Mouse (Mus musculus) lung, adult 18-20 months (tissue): ENCODE measurements around the gene Pgp.
"Not testable (repeated sequence)": the region's sequence is repeated elsewhere in the genome, so short reads cannot be mapped to it uniquely, and the experiment has no call there.

Source experiments
- DNase-seq, 2 experiments: peaks; one replicate each; pipeline ENCODE4 v3.0.0; 2022; ENCODE audit warnings: mixed read lengths in 2 of 2

Gene Pgp

DNA sequence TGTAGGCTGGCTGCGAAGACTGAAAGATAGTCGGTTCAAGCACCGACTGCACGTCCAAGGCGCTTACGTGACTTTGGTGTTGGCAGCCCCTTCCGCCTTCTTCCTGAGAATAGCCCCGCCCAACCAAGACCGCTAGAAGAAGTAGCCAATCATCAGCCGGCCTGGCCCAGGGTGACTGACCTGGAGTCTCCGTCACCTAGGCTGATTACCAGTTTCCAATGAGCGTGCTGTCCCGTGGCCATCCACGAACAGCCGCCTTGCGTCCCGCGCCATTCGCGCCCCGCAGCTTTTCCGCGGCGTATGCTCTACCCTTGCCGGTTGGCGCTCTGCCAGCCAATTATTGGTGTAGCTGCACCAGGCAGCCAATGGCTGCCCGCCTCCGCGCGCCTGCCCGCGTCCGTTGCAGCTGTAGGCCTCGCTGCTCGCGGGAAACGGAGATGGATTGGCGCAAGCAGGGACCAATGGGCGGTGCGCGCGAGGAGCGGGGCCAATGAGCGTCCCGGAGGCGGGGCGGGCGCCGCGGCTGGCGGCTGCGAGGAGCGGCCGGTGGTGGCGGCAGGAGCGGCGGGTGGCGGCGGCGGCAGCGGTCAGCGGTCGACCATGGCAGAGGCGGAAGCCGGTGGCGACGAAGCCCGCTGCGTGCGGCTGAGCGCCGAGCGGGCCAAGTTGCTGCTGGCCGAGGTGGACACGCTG, at the start of gene Pgp, which contains the start of gene E4f1:
TSS of gene Pgp (plus strand) at position 483 of the 693 bp plus-strand sequence.
TSS of gene E4f1 (minus strand) at position 404 of the 693 bp plus-strand sequence.
- peak; percentile 98 to 99 for DNase-seq

GRCm38 (mm10) chr17:24423114-24423513, 47.1 kb upstream of the Pgp start:
- DNase-seq: no peak

GRCm38 (mm10) chr17:24424489-24424888, 45.7 kb upstream of the Pgp start:
- no peak for DNase-seq

DNA sequence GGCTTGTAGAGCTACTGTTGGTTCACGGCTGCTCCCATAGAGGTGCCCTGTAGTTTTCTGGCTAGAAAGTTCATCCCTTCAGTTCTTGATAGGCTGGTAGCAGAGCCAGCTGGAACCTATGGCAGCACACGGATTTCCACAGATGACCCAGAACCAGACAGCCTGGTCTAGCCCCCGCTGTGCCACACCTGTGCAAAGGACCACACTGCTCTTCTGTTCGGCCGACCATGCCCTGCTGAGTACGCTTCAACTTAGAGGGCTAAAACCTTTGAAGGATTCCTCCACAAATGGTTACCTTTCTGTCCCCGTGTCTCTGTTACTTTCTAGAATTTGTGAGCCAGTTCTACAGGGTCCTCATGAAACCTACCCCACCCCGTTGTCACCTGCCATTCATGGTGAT, 44.9 kb upstream of the Pgp start:
- DNase-seq: not testable (repeated sequence)

DNA sequence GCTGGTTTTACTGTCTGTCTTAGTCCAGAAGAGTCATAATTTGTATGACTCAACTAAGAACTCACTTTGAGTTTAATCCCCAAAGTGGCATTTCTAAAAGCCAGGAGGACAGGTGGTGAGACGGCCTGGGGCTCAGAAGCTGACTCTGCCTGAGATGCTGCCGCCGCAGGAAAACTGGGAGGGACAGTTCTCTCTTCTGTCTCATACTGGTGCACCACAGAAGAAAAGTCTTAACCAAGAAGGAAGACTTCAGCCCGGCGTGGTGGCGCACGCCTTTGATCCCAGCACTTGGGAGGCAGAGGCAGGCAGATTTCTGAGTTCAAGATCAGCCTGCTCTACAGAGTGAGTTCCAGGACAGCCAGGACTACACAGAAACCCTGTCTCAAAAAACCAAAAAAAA, 44.3 kb upstream of the Pgp start:
- no peak for DNase-seq

GRCm38 (mm10) chr17:24426471-24427169, 43.6 kb upstream of the Pgp start, which contains the start of gene Eci1:
Gene Eci1 (plus strand): TSS chr17:24426641.
- DNase-seq: peak; percentile 98 to 99

DNA sequence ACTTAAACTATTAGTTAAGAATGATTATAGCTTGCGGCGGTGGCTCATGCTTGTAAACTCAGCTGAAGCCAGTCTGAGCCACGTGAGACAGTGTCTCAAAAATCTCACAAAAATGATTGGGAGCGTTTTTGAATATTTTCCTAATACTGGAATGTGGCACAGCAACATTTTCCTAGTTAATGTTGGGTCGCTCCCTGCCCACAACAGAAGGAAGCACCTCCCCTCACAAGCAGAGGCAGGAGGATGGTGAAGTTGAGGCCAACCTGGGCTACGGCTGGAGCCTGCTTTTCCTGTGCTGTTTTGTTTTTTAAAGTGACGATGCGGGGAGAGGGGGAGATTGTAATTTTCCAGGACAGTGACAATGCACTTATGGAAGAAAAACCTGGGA, 43.0 kb upstream of the Pgp start:
- DNase-seq: no peak

DNA sequence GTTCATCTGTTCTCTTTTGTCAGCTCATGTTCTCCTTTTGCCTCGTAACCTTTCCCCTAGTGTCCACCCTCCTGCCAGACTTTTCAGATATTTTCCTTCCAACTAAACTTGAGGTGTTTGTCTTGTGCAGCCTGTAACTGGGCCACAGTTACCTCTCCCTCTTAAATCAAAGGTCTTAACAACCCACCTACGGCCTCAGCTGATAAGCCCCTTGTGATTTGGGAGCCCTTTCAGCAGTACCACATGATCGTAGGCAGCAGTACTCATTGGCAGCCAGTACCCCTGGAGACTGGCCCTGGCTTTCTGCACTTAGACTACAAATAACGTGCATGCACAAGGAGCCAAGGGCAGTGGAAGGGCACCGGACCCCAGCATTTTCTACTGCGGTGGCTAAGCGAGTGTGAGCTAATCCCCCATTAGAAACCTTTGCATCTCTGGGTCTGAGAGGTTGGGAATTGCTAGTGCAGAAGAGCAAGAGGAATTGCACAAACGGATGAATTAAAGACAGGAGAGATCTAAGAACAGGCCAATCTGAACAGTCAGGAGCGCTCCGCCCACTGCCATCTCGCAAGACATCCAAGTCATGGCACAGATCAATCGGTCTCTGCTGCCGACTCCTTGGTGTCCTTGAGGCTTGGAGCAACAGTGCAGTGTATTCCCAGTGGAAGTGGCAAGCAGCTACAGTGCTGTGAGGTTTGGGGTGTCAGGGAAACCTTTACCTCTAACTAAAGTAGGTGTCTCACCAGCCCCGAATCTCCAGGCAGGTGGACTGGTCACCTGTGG, 40.8 kb upstream of the Pgp start:
- no peak for DNase-seq

DNA sequence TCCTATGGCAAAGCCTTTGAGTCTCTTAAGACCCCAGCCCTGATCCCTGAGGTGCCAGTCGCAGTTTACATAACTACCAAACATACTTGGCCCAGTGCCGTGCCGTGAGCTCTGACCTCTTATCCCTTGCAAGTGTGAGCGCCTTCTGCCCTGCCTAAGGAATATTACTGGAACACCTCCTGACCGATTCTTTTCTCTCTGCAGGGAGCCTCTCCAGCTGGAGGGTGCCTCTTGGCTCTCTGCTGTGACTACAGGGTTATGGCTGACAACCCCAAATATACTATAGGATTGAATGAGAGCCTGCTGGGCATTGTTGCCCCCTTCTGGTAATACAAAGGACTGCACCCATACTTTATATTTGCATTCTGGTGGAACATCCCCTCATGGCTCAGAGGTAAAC, 33.2 kb upstream of the Pgp start:
- no peak for DNase-seq

DNA sequence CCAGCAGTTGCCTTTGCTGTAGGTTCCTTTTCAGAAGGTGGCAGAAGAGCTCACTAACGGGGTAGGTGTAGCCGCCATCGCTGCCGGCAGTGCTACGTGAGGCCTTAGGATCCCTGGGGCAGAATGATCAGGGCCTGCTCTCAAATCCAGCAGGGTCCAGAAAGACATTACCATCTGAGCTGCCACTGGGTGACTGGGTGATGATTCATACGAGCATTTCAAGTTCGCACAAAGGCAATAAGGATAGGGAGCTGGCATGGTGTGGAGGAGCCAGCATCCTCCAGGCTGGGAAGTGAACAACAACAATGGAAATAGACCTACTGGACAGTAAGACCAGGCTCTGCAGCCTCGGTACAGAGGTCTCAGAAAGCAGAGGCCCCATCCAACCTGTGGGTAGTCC, 29.8 kb upstream of the Pgp start:
- no peak for DNase-seq

DNA sequence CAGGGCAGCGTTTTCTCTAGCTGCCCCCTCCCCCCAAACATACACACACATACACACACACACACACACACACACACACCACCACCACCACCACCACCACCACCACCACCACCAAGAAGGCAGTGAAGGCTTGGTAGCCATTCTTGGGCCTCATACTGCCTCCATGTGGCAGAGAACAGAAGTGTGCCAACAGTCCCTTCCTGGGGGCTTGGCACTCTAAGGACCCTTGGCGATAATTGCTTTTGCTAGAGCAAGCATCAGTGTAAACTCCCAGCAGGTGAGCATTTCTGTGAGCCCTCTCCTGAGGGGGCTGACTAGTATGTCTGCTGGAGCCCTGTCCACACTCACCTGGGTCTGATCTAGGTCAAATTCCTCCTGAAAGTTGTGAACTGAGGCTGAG, 29.0 kb upstream of the Pgp start:
- DNase-seq: no peak

GRCm38 (mm10) chr17:24442107-24442506, 28.1 kb upstream of the Pgp start:
- DNase-seq: peak in 1 of 2 experiments; percentile 25

DNA sequence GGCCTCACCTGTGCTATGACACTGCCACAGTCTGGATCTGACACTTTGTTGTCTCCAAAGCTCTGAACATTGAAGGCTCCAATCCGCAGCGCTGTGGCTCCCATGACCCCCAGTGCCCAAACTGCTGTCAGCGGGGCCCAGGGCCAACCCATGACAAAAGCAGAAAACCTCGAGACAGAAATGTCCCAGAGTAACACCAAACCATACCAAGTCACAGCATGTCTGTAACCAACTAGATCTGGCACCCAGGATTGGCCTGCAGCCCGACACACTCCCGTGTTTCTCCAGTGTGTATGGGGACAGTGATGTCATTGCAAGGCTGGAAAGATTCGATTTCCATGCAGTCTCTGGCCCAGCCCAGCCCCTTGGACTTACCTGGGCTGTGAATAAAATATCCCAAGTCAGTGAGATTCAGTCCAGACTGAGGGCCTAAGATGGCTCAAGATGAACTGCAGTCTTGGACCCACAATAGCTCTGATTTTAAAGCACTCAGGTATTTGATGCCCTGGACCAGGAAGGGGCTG, 27.5 kb upstream of the Pgp start, which contains the start of gene Dnase1l2:
TSS of gene Dnase1l2 (minus strand) at position 474 of the 524 bp plus-strand sequence.
- no peak for DNase-seq

DNA sequence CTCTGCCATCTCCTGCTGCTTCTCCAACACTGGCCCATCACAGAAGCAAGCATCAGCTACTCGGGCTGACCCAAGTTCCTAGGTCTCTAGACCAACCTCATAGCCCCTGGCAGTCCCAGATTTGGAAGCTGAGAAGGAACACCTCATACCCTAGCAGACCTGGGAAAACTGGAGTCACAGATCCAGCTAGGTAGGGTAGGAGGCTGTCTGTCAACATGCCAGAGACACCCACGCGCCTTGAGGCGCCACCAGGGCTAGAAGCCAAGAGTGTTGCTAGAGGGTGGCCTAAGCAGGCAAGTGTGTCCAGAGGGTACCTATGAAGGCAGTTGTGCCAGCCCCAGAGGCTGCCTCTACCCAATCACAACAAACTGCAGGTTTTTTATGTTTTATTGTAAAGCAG, 26.8 kb upstream of the Pgp start:
- DNase-seq: no peak

- no peak for DNase-seq
These were observed 23.6 kb upstream of the Pgp start for GRCm38 (mm10) chr17:24446590-24446989.

DNA sequence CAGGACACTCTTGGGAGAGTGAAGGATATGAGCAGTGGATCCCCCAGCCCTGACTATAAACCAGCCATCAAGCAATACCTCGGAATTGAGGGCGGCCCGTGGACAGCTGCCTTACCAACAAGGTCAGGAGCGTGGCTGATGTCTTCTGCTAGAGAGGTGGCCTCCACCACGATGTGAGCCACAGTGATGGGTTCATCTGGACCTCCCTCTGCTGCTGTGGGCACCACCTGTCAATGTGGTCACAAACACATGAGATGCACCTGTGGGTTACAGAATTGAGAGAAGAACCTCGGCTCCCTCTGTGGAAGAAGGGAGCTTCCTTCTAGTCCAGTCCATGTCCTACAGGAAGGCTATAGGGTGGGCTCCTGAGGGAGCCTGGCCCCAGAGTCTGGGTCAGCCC, 20.7 kb upstream of the Pgp start:
- no peak for DNase-seq

GRCm38 (mm10) chr17:24451220-24451619, 19.0 kb upstream of the Pgp start:
- no peak for DNase-seq

DNA sequence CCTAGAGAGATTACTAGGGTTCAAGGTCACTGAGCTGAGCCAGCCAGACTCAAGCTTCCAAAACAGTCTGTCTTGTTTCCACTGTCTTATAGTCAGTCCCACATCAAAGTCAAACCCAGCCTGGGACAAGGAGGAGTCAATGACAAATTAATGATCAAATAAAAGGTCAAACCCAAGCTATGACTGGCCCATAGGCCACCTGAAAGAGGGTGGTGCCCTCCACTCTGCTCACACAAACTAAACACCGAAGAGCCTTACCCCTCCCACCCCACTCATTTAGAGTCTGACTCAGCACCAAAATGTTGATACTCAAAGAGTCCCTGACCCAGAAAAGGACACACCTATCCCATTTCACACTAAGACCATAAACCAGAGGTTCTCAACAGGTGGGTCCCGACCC, 16.8 kb upstream of the Pgp start:
- DNase-seq: no peak

- no peak for DNase-seq
These were observed 15.9 kb upstream of the Pgp start for GRCm38 (mm10) chr17:24454218-24454755.

GRCm38 (mm10) chr17:24454756-24455522, 15.3 kb upstream of the Pgp start:
- DNase-seq: peak; percentile 99 to 100

GRCm38 (mm10) chr17:24455523-24456206, 14.5 kb upstream of the Pgp start:
- DNase-seq: not testable (repeated sequence)
